Mouse (Mus musculus) heart, postnatal 14 days (tissue): ENCODE results near the gene Rnf225. TPM values are rescaled to one million over a fixed set of nuclear protein-coding genes. Genes with fewer than 3 reads are reported as not detected.
"Not testable (repeated sequence)": the region's sequence is repeated elsewhere in the genome, so short reads cannot be mapped to it uniquely, and the experiment has no call there.

Source experiments
- DNase-seq, 2 experiments: peaks; one replicate each; pipeline ENCODE4 v3.0.0; 2021 to 2022
- intact Hi-C: fragments of 180-260 bp; cut with DNase I; formaldehyde crosslinking; loops from one replicate; pipeline ENCODE4 v1.15.1; 2025
- total RNA-seq, 2 experiments: library from RNA; stranded (reverse); gene quantifications; 2 replicates each; pipeline ENCODE4 v1.2.3; 2021

Rnf225 gene
- total RNA-seq, 2 experiments from 2014 or later: 0.22 to 0.29 TPM

DNA sequence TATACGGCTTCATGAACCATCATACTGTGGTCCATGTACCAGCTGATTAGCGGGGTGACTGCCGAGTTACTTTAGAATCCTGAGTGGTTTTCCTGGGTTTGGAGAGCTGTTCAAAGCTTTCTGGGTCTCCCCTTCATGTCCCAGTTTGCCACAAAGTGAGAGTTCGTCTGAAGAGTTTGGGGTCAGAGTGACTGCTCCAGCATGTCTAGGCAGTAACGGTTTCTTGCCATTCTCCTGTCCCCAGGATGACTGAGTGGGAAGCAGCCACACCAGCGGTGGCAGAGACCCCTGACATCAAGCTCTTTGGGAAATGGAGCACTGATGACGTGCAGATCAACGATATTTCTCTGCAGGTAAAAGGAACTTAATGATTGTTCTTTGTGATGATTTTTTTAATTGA, 4.5 kb upstream of the Rnf225 start:
- intact Hi-C loops: loop anchor here (2.0 to 5.0 kb wide), 2 partner anchors 26 to 40 kb away; no protein-coding TSS in a partner anchor
- no peak for DNase-seq

DNA sequence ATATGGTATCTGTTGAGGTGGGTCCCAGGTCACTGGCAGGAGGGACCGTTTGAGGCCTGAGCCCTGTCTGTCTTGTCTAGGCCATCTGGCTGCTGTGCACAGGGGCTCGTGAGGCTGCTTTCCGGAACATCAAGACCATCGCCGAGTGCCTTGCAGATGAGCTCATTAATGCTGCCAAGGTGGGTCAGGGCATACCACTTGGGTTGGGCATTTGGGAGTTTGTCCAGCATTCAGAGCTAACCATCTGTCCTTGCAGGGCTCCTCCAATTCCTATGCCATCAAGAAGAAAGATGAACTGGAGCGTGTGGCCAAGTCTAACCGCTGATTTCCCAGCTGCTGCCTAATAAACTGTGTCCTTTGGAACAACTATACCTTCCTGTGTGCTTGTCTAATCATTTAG, 900 bp upstream of the Rnf225 start:
- no peak for DNase-seq
- intact Hi-C loops: no loop called here

DNA sequence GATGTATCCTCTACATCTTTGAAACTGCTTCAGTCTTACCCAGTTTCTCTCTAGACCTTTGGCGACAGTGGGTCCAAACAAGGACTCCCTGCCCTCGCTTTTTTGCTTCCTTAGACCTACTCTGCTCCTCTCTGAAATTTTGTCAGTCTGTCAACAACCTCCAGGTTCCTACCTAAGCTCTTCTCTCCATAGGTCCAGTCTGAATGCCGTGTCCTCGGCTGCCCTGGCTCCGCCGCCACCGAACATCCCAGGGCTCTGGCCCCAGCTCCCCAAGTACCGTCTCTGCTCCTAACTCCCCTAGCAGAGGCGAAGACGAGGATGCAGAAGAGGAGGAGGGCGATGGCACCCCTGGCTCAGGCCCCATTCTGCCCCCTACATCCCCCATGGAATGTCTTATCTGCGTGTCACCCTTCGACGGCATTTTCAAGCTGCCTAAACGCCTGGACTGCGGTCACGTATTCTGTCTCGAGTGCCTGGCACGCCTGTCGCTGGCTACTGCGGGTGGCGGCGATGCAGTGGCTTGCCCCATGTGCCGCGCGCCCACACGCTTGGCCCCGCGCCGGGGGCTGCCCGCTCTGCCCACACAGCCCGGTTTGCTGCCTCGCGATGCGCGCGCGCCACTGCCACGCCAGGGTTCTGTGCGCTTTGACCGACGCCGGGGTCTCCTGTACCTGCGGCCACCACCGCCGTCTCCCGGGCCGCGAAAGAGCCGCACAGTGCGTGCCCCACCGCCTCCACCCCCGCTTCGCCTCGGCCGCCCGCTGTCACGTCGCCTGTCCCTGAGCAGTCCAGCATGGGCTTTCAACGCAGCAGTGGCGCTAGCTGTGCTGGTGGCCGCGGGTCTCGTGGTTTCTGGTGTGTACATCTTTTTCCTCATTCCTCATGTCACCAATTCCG, 725 bp downstream of the Rnf225 start:
- peak; percentile 18 to 23 for DNase-seq
- intact Hi-C loops: no loop called here

DNA sequence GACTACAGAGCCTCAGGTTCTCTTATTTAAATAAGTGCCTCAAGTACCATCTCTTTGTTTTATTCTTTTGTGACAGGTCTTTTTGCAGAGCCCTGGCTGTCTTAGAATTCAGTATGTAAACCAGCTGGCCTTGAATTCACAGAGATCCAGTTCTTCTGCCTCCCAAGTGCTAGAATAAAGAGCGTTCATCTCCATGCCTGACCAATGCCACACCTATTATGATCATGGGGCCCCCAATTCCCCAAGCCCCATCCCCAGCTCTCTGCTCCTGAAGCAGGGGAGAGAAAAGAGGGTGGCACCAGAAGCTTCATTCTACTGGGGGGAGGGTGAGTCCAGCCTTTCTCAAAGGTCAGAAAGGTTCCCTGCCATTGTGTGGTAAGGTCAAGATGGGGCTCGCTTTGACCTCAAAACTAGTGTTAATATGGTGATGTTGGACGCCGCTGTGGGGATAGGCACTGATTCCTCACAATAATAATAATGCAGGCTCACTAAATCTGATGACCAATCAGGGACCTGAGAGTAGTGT, 6.5 kb downstream of the Rnf225 start:
- intact Hi-C loops: no loop called here
- no peak for DNase-seq

DNA sequence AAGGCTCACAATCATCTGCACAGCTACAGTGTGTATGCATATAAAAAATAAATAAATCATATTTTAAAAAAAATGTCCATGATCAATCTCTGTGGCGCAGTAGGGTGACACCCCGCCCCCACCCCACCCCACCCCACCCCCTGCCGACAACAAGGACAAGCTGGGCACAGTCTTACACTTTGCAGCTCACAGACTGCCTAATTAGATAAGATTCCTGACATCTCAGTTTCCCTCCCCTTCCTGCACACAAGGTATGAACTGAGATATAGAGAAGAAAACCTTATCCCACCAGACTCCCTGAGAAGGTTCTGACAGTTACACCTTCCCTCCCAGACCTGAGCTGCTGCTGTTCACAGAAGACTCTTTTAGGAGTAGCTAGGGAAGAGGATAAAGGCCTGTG, 7.6 kb downstream of the Rnf225 start:
- DNase-seq: no peak
- intact Hi-C loops: no loop called here

DNA sequence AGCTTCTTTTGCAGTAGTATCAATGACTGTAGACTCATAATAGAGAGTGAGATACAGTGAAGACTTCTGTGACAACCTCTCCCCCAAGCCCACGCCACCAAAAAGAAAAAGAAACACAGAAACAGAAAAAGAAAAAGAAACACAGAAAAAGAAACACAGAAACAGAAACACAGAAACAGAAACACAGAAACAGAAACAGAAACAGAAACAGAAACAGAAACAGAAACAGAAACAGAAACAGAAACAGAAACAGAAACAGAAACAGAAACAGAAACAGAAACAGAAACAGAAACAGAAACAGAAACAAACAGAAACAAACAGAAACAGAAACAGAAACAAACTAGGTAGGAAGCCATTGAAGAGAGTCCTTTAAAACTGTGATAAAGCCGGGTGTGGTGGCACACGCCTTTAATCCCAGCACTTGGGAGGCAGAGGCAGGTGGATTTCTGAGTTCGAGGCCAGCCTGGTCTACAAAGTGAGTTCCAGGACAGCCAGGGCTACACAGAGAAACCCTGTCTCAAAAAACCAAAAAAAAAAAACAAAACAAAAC, 10.1 kb downstream of the Rnf225 start:
- DNase-seq, intact Hi-C loops: not testable (repeated sequence)

DNA sequence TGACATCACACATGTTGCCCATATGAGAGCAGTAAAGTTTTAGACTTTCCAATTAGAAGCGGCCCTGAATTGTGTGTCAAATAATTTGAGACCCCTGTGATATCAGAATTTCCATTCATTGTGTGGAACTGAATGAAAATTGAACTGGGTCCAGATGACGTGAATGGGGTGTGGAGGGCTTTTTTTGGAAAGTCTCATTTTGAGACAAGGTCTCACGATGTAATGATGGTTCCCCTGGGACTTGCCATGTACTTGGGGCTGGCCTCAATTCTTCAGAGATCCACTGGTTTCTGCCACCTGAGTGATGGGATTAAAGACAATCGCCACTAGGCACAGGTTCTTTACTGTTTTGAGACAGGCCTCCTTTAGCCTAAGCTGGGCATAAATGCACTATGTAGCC, 13.4 kb downstream of the Rnf225 start:
- intact Hi-C loops: no loop called here
- DNase-seq: no peak

DNA sequence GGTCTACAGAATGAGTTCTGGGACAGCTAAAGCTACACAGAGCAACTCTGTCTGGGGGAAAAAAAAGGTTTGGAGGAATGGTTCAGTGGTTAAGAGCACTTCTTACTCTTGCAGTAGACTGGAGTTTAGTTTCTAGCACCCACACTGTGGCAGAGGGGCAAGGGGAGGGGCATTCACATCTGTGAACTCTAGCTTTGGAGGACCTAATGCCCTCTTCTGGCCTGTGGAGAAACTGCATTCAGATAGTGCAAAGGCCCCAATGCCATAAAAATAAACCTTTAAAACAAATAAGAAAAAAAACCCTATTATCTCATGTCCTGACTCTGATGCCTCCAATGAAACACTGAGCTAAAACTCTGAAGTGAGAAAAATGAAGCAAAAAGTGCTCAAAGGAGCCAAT, 16.3 kb downstream of the Rnf225 start:
- no peak for DNase-seq
- intact Hi-C loops: no loop called here

DNA sequence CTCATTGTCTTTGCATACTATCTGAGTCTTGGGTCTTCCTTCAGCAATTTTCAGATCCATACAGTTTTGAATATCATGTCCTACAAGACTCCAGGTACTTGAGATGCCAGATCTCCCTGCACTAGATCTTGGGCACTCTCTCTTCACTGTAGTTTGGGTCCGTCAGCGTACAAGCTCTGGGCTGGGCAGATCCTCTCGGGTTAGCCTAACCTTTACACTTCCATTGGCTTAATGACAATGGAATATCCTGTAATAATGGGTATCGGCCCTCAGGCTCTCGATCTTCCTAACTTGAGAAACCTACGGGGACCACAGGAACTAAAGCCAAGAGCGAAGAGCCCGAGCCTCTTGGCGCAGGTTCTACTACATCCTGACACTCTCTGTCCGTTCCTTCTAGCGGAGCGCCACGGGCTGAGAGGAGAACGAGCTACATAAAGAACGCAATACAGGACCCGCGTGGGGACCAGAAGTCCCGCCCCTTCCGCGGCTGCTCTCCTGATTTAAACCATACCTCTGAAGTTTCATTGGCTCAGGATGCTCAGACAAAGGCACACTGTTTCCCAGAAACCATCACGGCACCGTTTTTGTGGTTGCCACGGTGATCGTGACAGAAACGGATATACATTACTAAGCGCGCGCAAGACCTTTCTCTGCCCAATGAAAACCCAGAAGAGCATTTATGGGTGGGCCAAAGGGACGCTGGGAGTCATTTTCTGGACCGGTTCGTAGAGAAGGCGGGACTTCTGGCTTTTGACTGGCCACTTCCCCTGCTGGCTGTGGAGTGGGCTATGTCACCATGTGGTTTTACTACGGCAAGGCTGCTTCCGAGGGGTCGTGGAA, 22.0 kb downstream of the Rnf225 start:
- peak; percentile 81 to 88 for DNase-seq
- intact Hi-C loops: loop anchor here (2.0 kb wide), 1 partner anchor 26 kb away; the partner anchor contains the start of gene Rps5

DNA sequence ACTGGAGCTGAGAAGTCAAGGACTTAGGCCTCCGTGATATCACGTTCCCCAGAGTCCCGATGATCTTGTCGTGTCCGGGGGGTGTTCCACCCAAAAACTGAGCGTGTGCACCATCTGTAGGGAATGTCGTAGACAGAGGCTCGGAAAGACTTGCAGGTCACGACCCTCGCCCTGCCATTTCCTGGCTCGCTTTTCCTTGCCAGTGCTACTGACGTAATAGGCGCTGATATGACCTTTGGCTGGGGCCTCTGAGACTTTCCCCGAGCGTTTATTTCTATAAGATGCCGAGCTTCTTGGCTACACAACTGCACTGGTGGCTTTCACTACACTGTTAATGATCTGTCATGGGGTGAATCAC, 22.6 kb downstream of the Rnf225 start:
- DNase-seq: no peak
- intact Hi-C loops: loop anchor here (2.0 kb wide), 2 partner anchors 17 to 27 kb away; partner anchors contain the start of gene Rps5

DNA sequence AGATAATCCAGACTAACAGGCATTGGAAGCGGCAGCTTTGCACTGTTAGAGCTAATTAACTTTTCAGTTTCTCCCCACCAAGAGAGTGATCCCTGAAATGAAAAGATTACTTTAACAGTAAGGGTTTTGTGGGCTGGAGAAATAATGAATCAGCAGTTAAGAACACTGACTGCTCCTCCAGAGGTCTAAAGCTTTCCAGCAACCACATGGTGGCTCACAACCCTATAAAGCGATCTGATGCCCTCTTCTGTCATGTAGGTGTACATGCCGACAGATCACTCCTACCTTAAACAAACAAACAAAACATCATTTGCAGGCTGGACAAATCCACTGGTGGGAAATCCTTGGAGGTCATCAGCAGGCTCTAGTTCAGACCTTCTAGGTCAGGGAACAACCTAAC, 27.7 kb downstream of the Rnf225 start:
- no peak for DNase-seq
- intact Hi-C loops: no loop called here

DNA sequence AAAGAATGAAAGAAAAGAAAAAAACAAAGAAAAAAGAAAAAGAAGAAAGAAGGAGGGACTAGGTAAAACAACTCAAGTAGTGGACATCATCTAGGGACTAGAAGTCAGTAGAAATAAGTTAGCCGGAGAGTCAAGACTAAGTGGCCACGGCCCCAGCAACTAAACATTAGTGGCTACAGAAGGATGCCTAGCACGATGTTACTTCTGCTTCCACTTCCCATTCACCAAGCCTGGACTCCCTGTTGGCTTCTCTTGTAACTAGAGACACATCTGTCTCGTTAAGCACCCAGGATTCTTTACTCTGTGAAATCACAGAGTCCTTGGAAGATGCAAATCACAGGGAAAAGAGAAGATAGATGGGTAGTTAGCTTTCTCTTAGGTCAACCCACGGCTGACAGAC, 30.3 kb downstream of the Rnf225 start:
- DNase-seq: no peak
- intact Hi-C loops: no loop called here

DNA sequence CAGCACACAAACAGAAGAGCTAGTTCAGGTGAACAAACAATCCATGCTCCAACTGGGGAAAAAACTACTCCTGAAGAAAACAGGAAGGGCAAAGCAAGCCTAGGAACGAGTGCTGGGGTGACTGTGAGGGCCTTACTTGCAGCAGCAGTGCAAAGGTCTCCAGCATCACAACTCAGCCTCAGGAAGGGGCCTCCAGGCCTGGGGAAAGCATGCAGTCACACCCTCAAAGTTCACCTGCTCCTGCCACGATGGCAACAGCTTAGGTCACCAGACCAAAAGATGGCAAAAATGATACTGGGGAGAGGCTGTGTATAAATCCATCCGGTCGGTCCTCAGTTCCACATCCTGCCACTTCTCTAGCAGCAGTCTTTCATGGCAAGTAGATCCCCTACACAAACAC, 31.7 kb downstream of the Rnf225 start:
- DNase-seq: no peak
- intact Hi-C loops: no loop called here

DNA sequence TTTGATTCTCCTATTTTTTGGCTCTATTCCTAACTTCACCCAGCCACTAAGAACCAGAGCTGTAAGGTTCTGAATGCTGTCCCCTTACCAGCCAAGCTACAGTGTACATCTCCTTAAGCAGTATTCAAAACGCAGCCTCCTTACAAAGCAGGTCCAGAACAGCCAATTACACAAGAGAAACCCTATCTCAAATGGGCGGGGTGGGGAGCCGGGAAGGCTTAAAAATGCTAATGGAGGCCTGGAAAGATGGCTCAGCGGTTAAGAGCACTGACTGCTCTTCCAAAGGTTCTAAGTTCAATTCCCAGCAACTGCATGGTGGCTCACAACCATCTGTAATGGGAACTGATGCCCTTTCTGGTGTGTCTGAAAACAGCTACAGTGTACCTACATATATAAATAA, 32.5 kb downstream of the Rnf225 start:
- intact Hi-C loops: loop anchor here (5.0 kb wide), 1 partner anchor 37 kb away; the partner anchor contains the start of gene Rps5

DNA sequence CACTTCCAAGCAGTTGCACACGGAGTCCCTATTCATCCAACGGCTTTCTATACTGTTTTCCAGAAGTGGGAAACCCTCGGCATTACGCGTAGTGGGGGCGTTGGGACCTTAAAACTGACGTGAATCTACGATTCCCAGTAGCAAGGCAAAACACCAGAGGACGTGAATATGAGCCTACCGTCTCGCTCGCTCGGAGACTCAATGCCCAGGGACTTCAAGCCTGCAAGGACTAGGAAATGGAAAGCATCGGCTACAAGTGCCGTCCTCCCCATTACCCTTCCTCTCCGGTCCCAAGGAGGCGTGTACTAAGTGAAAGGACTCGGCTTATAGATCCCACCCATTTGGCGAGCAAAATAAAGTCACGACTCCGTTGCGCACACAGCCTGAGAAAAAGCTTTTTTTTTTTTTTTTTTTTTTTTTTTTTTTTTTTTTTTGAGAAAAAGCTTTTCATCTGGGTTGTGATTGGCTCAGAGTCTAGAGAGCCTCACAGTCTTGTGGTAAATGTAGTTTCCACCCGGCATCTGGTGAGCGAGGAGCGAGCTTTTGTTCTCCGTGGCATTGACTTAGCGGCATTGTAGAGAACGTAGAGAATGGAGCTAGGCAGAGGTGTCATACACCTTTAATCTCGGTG, 34.4 kb downstream of the Rnf225 start:
- intact Hi-C loops: loop anchor here (5.0 kb wide), 1 partner anchor 39 kb away; the partner anchor contains the start of gene Rps5
- peak; percentile 32 to 58 for DNase-seq

More for the DNA sequence above, 32.5 kb downstream of the Rnf225 start:
- DNase-seq: no peak

DNA sequence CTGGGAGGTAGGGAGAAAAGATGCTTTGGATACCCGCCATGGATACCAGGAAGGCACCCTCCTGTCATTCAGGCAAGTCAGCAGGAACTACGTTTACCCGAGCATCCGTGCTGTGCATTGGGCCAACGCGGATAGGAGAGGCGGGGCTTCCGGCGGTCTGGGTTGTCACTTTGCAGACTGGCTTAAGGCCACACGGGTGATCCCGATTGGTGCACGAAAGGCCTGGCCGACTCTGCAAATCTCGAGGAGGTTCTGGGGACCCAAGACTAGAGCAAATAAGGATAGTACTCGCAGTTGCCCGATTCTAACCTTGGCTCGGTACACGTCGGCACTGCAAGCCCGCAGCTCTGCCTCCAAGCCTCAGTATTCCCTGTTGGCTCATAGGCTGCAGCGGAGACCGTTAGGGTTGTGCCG, 38.5 kb downstream of the Rnf225 start, which contains the start of gene Zfp324:
Zfp324 (plus strand) TSS at position 161 of the 414 bp plus-strand sequence.
- intact Hi-C loops: loop anchor here (2.0 kb wide), 1 partner anchor 15 kb away; no protein-coding TSS in a partner anchor
- peak; percentile 88 to 89 for DNase-seq

DNA sequence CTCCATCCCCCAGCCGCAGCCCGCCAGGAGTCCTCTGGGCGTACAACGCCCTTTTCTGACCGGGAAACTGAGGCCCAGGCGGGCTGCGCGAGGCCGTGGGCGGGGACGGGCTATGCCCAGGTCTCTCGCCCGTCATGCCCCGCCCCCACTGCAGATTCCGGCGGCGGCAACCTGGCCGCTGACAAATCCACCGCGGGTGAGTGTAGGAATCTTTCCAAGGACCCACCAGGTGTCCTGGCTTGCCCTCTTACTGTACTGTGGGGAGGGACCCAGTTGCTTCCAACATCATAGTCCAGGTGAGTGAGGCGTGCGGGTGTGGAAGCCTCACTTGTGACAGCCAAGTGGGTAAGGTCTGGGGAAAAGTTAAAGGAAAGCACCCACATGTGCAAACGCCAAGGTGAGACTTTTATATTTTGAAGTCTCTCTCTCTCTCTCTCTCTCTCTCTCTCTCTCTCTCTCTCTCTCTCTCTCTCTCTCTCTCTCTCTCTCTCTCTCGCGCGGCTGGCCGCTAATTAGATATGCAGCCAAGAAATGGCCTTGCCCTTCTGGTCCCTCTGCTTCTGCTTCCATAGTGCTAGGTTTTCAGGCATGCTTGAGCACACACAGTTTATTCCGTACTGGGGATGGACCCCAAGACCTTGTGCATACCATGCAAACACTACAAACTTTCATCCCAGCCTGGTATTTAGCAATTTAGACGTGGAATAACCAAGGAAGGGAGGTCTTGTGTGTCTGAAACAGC, 39.1 kb downstream of the Rnf225 start:
- peak; percentile 61 to 71 for DNase-seq
- intact Hi-C loops: loop anchor here (2.0 kb wide), 1 partner anchor 15 kb away; no protein-coding TSS in a partner anchor

DNA sequence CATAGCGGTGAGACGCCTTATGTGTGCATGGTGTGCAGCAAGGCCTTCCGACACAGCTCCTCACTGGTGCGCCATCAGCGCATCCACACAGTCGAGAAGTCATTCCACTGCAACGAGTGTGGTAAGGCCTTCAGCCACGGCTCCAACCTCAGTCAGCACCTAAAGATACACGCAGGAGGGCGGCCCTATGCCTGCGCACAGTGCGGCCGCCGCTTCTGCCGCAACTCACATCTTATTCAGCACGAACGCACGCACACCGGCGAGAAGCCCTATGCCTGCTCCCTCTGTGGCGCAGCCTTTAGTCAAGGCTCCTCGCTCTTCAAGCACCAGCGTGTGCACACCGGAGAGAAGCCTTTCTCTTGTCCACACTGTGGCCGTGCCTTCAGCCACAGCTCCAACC, 43.7 kb downstream of the Rnf225 start:
- intact Hi-C loops: no loop called here
- no peak for DNase-seq
